Mouse (Mus musculus) forebrain, embryonic 16.5 days (tissue): ENCODE measurements around the gene Cep112. TPM values are rescaled to one million over a fixed set of nuclear protein-coding genes. Genes with fewer than 3 reads are reported as not detected.

ENCODE experiments used
- ATAC-seq: fragments of 200-750 bp; cut with Nextera tagmentation; 2 replicates; pipeline ENCODE4 v1.8.0; 2017; ENCODE audit warnings: mild to moderate bottlenecking, moderate library complexity
- H3K27ac ChIP-seq: fragments of 300-500 bp; sonication (generic); 2 replicates; pipeline ENCODE4 v1.5.1; 2014; ENCODE audit warnings: low read length, control low read depth
- H3K27me3 ChIP-seq: fragments of 300-500 bp; sonication (generic); replicated peaks from 2 replicates; pipeline ENCODE4 v1.6.1; 2014; ENCODE audit warnings: low read length; ENCODE audit not compliant: control insufficient read depth, insufficient read depth
- H3K36me3 ChIP-seq: fragments of 300-500 bp; sonication (generic); 2 replicates; pipeline ENCODE4 v1.6.1; 2014; ENCODE audit not compliant: control insufficient read depth, insufficient read depth
- H3K4me1 ChIP-seq: fragments of 300-500 bp; sonication (generic); replicated peaks from 2 replicates; pipeline ENCODE4 v1.6.1; 2014; ENCODE audit warnings: low read length; ENCODE audit not compliant: control insufficient read depth, insufficient read depth
- H3K4me2 ChIP-seq: fragments of 300-500 bp; sonication (generic); 2 replicates; pipeline ENCODE4 v1.6.1; 2014; ENCODE audit warnings: mild to moderate bottlenecking, low read length, control low read depth
- H3K4me3 ChIP-seq: fragments of 300-500 bp; sonication (generic); replicated peaks from 2 replicates; pipeline ENCODE4 v1.5.1; 2014; ENCODE audit warnings: mild to moderate bottlenecking, low read length, control low read depth
- H3K9ac ChIP-seq: fragments of 300-500 bp; sonication (generic); replicated peaks from 2 replicates; pipeline ENCODE4 v1.6.1; 2014; ENCODE audit warnings: low read depth, low read length, control low read depth
- H3K9me3 ChIP-seq: fragments of 300-500 bp; sonication (generic); 2 replicates; pipeline ENCODE4 v1.6.1; 2016; ENCODE audit warnings: low read length; ENCODE audit not compliant: control insufficient read depth
- WGBS: fragments of 180-500 bp; shearing (Covaris S2); extraction: QIAGEN DNeasy Blood & Tissue Kit; methylation state at CpG from one replicate; pipeline ENCODE4 v1.1.7; 2014; 5-methylcytosine and 5-hydroxymethylcytosine counted together
- polyA plus RNA-seq: library from polyadenylated mRNA; unstranded; fragments of >200 nt; fragmentation: Nextera tagmentation; extraction: Ambion mirVana; gene quantifications from 2 replicates; pipeline ENCODE4 v1.2.1, GENCODE M21; 2015

Cep112 gene
- polyA plus RNA-seq, 1 experiment from 2014 or later, result 14.2 TPM

DNA sequence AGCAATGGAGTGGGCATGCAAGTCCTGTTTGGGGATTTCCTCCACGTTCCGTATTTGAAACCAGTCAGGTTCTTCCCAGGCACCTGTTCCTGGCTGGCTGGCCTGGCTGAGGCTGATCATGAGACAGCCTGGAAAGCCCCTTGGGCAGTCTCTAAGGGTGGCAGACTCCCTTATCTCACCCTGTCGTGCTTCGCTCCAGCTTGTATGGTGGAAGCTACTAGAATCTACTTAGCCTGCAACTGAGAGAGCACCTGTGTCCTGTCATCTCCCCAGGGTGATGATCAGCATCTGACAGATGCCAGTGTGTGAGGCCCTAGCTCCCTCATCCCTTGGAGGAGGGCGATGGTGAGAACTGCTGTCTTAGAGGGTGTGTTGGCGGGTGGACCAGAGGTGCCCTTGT is 473.5 kb downstream of the Cep112 start:
- no peak for ATAC-seq
- Histone ChIP-seq H3K9me3 (no peaks in the 10 kb centered on the region), H3K4me3 (no peak overlapping the region), H3K9ac (no peak overlapping the region), H3K36me3 (no peaks in the 10 kb centered on the region), H3K27me3 (no peaks in the 10 kb centered on the region), H3K27ac (no peak overlapping the region), H3K4me2 (no peak overlapping the region), H3K4me1 (peaks cover 3% of the 10 kb centered on the region; the same call in 1 of the 2 replicates)
- WGBS, result 89% methylated on average over 6 of the region's 6 CpGs

DNA sequence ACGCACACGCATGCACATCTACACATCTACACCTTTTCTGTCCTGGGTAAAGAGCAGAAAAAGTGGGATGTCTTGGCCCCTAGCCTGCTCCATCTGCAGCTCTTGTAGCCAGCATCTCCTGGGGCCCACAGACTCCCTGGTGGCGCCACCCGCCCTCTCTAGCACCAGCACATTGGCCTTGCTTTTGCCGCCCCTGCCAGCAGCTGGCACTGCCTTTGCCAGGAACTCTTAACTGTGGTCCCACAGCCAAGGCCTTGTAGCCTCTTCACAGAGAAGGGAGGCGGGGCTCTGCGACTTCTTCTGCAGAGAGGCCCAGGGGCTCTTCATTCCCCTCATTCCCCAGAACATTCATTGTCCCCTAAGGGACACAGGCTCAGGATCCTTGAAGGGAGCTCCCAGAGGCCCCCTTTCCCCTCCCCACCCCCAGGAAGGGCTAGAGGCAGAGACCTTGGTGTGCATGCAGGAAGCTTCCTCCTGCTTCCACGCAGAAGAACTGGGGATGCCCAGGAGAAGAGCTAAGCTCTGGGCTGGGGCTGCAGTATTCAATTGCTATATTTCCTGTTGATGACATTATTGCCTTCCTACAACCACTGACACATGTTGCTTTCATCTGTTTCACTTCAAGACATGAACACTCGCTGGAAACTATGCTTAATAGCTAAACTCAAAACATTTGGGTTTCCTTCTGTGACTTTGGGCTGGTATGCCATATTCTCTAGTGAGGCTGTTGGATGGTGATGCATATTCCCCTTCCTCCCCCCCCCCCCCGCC is 475.9 kb downstream of the Cep112 start:
- Histone ChIP-seq H3K9me3 (no peaks in the 10 kb centered on the region), H3K9ac (no peak overlapping the region), H3K36me3 (no peaks in the 10 kb centered on the region), H3K4me2 (no peak overlapping the region), H3K27me3 (no peaks in the 10 kb centered on the region), H3K27ac (no peak overlapping the region), H3K4me3 (no peak overlapping the region), H3K4me1 (peaks cover 3% of the 10 kb centered on the region; the same call in 1 of the 2 replicates)
- peak; percentile 79 for ATAC-seq
- 56% methylated on average over 9 of the region's 10 CpGs for WGBS

DNA sequence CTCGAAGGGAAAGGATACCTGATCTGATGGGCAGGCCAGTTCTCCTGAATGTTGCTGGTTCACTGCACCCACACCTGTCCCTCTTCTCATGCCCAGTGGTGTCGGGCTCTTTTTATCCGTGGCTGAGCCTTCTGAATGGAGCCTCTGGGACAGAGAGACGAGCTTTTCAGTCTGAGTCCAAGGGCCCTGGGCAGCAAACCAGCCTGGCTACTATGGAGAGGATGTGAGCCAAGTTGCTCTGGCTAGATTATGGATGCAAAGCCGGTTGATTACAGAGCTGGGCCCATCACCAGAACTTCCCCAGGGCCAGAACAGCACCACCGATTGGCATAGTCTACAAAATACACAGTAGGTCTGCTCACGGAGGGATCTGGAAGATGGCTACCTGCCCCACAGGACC is 476.7 kb downstream of the Cep112 start:
- no peaks in the 10 kb centered on the region for H3K9me3 ChIP-seq
- no peaks in the 10 kb centered on the region for H3K36me3 ChIP-seq
- H3K27ac ChIP-seq, result no peak overlapping the region
- H3K4me2 ChIP-seq, result no peak overlapping the region
- ATAC-seq, result peak; percentile 73
- H3K4me3 ChIP-seq, result no peak overlapping the region
- H3K4me1 ChIP-seq, result peaks cover 3% of the 10 kb centered on the region; the same call in 1 of the 2 replicates
- WGBS, result 55% methylated on average over 7 of the region's 7 CpGs
- H3K9ac ChIP-seq, result no peak overlapping the region
- no peaks in the 10 kb centered on the region for H3K27me3 ChIP-seq

DNA sequence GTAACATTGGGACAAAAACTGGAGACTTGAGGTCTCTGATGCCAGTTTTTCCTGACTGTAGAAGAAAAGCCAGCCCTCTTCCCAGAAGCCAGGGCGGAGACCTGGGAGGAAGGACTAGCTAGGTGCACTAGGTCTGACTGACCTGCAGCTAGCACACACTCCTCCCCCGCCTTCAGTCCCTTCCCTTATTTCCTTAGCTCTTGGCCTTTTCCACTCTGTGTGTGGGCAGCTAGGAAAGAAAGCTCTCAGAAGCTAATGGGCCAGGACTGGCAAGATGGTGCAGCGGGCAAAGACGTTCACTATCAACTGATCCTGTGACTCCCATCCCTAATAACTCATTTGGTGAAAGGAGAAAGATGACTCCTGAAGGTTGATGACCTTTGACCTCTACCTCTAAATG is 477.3 kb downstream of the Cep112 start:
- no peak overlapping the region for H3K9ac ChIP-seq
- H3K27ac ChIP-seq, result no peak overlapping the region
- H3K4me2 ChIP-seq, result no peak overlapping the region
- ATAC-seq, result no peak
- peaks cover 3% of the 10 kb centered on the region; the same call in 1 of the 2 replicates for H3K4me1 ChIP-seq
- no peak overlapping the region for H3K4me3 ChIP-seq
- no peaks in the 10 kb centered on the region for H3K36me3 ChIP-seq
- no peaks in the 10 kb centered on the region for H3K9me3 ChIP-seq
- WGBS, result 85% methylated on average over 4 of the region's 4 CpGs
- H3K27me3 ChIP-seq, result no peaks in the 10 kb centered on the region

DNA sequence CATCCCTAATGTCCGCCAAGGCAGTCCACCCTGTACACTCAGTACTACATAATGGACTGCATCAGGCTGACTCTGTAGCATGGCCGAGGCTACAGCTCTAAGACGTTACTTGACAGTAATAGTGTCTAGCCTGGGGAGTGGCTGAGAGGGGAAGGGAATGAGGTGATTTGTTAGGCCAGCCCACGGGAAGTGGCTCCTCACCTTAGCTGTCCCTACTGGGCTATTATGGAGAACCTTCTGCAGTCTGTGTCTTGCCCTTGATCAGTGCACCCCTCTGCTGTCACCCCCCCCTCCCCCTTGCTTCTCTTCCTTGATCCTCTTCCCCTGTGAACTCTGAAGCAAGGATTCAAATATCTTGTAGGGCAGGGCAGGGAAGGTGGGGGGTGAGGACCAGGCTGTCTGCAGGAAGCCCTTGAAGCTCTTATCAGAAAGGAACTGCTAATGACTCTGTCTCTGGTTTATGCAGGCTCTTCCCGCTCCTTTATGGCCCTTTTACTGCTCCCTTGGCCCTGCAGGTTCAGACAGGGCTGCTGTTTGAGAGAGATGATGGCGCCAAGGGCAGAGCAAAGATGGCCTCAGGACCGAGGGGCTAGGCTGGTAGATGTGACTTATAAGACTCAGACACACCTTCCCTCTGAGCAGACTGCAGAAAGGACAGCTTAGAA is 481.7 kb downstream of the Cep112 start:
- Histone ChIP-seq H3K27me3 (no peaks in the 10 kb centered on the region; the same call in none of the 2 replicates), H3K4me3 (no peak overlapping the region), H3K36me3 (no peaks in the 10 kb centered on the region), H3K4me1 (peaks cover 4% of the 10 kb centered on the region; the same call in 1 of the 2 replicates), H3K27ac (no peak overlapping the region), H3K4me2 (no peak overlapping the region), H3K9ac (no peak overlapping the region), H3K9me3 (no peaks in the 10 kb centered on the region)
- no peak for ATAC-seq
- 81% methylated on average over 7 of the region's 7 CpGs for WGBS

DNA sequence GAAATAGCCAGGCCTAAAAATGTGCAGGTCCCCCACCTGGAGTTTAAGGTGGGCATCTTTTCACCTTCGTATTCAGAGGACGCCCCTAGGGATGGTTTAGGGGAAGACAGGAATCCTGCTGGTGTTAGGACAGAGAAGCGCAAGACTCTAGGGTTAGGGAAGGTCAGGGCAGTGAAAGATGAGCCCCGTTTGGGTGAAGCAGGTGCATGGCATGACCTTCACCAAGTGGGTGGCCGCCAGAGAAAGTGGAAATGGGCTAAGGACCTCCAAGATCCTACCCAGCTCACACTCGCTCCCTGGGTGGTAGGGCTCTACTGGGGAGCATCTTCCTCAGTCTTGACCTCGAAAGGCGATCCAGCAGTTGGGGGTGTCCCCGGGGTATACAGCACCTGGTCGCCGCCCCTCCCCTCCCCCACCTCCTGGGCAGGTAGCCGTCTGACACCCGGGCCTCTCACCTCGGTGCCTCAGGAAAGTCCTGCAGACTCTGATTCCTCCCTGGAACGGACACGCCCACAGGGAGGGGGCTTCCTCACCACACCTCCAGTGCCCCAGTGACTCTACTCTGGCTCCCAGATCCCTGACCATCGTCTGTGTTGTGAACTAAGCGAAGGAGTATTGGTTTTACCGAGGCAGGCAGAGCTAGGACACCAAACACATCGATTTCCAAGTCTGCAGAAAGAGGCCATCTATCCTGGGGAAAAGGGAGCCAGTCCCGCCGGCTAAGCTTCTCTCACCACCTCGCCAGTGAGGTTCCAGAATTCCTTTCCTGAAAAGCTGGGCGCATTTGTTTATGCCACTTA is 484.6 kb downstream of the Cep112 start:
- Histone ChIP-seq H3K27ac (no peak overlapping the region), H3K36me3 (no peaks in the 10 kb centered on the region), H3K27me3 (no peaks in the 10 kb centered on the region; the same call in none of the 2 replicates), H3K4me3 (no peak overlapping the region), H3K9ac (no peak overlapping the region), H3K9me3 (no peaks in the 10 kb centered on the region), H3K4me1 (peaks cover 4% of the 10 kb centered on the region; the same call in 1 of the 2 replicates), H3K4me2 (peak overlapping the region; percentile 0; the same call in 1 of the 2 replicates)
- ATAC-seq, result no peak
- 14% methylated on average over 24 of the region's 24 CpGs for WGBS

Other genes starting within 250 kb of the Cep112 start
- gene Apoh, start 81.8 kb upstream of the Cep112 start, polyA plus RNA-seq, result 0.24 TPM in 1 of 2 replicates, not detected in the other
- 6.5 and 7.5 TPM in 2 replicates for gene Prkca, start 81.3 kb upstream of the Cep112 start, polyA plus RNA-seq